Mouse (Mus musculus): Measurements from ENCODE around the gene Pakap.

Pakap gene

DNA sequence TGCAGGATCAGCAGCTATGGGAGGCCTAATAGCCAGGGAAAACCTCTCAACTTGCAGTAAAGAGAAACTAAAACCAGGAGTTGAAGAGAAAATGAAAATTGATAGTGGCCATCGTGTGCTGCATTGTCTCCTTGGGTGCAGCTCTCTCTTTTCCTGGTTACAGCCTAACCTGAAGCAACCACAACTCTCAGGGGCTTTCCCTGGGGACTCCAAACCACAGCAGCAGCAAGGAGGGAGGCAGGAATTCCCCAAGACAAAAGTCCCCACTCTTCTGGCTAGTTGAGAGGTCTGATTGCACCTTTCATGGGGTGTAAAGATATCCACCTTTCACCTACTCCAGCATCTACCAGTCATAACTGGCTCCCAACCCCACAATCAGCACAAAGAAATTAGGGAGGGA lies 157.6 kb downstream of the Pakap start:
- no peak for DNase-seq

DNA sequence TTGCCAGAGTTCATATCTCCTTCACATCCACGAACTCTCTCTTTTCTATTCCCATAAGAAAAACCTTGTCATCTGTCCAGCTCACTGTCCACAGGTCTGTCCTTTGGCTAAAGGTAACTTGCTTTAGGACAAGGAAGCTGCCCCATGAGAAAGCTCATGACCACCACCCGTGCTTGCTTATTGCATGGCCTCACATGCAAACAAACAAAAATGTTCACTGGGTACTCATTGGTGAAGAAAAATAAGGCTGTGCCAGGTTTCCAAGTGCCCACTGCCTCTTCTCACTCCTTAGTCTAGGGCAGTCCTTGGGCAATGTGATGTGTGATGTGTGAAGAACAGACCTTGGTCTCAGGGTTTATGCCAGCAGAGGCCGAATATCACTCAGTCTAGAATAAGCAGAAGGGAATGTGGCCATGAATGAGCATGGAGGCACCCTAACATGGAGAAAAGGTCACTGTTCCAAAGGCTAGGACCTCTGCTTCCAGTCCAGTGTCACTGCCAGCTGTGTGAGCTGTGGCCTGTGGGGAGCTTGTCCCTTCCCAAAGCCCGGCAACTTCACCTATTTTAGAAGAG lies 160.7 kb downstream of the Pakap start:
- no peak for DNase-seq

DNA sequence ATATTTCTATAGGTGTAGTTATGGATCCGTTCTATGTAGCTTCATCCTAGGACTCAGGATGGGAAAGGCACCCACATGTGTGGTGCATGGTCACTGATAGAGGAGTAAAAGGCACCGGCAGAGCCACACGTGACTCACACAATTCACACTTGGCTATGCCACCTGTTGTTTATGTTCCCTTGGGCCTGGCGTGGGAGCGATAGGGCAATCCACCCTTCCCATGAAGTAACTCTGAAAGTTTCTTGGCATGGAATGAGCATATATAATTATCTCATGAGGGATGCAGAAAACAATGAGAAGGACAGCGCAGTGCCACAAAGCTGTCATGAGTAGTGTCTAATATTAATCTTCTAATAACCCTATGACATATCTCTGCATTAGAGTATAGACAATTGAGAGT lies 162.1 kb downstream of the Pakap start:
- DNase-seq: no peak

DNA sequence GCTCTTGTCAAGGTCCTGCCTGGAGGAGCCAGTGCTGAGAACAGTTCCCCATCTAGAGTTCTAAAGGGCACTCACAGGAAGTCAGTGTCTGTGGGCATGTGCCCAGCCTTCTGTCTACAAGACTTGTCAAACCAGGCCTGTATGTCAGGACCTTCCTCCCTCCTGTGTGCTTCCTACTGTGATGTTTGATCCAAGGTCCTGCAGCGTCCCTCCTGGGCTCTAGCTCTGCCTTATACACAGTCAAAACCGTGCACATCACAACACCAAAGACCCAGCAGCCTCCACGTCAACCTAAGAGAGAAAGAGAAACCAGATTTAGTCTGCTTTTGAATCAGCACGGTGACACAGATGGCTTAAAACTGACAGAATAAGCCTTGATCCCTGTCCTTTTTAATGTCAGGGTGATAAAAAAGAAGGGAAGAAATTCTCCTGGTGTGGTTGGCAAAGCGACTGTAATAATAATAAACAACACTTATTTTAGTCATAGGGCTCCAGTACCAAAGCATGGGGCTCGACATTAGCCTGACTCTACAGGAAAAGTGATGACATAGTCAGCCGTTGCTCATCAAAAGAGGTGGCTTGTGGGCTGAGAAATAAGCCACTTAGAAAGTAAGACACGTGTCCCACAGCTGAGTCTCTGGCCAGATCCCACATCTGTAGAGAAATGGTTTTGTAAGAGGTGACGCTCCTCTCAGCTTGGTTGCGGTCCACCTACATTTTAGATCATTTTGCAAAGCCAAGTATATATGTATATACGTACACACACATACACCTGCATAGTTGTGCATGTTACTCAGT lies 163.0 kb downstream of the Pakap start:
- no peak for DNase-seq

DNA sequence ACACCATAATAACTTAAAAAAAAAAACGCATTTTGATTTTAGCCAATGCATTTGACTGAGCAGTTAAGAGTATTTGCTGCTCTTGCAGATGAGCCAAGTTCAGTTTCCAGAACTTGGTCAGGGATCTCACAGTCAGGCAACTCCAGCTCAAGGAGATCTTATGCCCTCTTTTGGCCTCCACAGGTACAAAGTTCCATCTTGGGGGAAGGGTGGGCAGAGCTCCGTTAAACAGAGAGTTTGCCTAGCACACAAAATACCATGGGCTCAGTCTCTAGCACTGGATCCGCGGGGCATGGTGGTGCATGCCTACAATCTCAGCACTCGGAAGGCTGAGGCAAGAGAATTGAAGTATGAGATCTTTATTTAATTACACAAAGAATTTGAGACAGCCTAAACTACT lies 164.4 kb downstream of the Pakap start:
- DNase-seq: no peak

DNA sequence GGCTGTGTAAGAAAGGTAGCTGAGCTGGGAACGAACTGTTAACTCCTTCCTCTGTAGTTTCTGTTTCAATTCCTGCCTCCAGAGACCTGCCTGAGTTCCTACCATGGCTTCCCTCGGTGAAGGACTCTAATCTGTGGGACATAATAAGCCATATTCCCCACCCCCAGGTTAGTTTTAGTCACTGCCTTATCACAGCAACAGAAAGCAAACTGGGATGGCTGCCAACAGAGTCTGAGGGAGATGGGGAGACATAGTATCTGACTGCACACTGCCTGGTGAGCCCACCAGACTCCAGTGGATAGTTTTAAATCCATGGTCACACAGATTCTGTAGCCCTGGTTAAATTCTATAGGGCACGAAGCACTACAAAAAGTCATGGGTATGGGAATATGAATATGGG lies 165.5 kb downstream of the Pakap start:
- DNase-seq: no peak

DNA sequence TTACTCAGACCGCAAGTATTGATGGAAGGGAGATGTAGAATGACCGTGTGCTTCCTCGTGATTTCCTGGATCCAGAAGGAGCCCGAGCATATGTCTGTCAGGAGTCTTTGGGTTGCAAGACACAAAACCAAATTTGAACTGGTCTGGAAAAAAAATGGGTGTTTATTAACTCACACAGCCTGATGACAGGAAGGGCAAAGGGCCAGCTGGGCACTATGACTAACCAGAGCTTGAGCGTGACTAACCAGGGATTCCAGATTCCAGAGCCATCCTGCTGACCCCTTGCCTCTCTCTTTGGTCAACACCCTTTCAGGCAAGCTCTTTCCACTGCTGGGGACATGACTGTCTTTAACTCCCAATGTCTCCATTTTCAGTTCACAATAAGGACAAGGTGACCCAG lies 167.4 kb downstream of the Pakap start:
- no peak for DNase-seq

DNA sequence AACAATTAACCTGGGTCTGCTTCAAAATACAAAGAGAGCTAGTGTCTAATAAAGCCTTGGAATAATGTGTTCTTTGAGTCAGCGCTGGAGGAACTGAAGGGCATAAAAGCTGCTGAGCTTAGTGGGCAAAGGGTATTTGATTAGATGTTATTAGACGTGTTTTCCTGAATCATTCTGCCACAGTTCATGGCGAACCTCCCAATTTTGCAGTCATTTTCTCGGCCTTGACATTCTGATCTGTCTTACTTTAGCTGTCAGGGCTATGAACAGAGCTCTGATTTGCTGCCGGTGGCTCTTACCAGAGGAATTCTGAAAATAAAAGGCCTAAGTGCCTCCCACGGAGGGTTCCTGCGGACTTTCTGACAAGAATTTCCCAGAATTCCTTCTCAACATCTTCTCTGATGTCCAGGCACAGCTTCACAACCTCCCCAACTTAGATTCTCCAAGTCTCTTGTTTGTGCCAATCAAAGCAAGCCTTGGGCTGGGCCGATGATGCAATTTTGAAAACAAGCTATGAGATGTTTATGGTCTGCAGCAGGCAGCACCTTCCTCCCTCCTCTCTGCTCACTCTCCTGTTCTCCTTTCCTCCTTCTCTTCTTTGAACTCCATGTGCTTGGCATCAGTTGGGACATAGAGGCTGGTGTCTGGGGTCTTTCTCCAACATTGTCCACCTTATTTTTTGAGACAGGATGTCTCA lies 171.0 kb downstream of the Pakap start:
- no peak for DNase-seq

DNA sequence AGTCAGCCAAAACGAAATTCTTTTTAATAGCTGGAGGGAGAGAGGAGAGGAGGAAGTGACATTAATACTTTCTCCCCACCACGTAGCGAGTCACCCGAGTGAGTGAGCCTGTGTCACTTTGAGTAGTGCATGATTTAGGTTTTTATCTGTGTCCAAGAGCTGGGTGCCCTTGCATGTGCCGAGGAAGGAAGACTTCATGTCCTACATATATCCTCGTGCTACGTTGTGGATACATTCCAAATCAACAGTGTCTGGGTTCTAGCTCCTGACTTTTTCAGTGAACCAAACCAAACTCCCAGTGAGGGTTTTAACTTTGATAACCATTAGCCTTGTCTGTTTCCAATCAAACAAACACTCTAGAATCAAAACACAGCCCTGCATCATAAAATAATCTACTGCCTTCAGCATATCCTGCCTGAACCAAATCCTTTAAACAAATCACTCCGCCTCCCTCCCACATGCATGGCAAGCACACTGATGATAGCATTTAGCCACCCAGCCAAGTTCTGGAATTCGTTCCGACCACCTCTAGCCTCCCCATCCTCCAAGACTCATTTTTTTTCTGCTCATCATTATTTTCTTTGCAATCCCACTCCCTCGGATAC lies 175.4 kb downstream of the Pakap start:
- no peak for DNase-seq

DNA sequence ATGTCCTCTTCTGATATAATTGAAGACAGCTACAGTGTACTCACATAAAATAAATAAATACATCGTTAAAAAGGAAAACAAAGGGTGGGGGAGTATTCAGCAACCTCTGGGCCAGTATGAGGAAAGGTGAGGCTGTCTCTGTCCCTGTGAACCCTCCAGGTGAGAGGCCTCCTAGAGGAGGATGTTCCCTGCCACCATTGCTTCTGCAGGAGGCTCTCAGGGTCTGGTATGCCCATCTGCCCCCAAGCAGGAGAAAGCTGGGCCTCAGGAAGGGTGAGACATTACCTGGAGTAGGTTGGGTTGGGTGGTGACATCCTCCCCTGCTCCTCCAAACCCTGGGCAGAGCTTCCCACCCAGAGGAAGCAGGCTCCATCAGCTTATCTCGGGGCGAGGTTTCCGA lies 182.7 kb downstream of the Pakap start:
- no peak for DNase-seq

DNA sequence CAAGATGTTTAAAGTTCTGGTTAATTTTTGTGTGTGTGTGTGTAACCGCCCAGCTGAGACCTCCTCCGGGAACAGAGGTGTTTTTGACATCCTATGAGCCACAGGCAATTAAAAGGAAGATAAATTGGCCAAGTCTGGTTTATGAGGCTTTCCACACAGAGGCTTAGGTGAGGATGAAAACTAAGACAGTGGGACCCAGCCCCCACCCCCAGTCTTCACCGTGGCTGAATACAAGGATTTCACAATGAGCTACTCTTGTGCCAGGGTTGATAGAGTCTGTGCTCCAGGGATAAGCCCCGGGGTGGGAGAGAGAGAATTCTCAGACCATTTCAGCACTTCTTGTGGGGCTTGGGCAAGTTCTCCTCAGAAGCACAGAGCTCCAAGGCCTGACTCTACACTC lies 183.1 kb downstream of the Pakap start:
- no peak for DNase-seq

DNA sequence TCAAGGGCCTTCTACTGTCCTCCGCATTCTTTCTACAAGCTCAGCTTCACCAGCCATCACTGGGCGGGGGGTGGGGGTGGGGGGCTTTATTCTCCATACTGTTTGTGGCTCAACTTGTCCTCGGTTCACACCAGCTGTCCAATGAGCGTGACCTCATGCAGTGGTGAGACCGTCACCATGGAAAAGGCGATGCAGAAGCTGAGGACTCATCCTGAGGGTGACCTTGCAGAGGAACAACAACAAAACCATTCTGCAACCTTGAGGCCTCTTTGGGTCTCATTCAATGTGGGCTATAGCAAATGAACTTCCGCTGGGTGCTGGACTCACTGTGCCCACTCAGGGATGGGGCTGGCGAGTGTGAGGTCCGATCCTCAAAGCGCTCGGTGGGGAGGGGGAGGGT lies 183.6 kb downstream of the Pakap start:
- no peak for DNase-seq

DNA sequence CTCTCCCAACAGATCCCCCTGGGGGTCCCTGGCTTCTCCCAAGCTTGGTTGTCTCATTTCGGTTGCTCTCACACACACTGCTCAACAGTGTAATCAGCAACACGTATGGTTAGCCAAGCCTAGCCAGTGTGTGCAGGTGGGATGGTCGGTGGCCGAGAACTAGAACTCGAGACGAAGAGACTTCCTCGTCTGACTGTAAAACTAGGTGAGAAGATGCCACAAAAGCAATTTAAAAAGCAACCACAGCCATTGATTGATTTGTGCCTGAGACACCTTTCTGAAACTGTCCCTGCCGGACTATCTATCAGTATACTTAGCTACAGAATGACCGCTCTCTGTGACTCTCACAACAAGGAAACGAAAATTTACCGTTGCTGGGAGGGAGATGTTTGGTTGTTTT lies 187.1 kb downstream of the Pakap start:
- DNase-seq: no peak

DNA sequence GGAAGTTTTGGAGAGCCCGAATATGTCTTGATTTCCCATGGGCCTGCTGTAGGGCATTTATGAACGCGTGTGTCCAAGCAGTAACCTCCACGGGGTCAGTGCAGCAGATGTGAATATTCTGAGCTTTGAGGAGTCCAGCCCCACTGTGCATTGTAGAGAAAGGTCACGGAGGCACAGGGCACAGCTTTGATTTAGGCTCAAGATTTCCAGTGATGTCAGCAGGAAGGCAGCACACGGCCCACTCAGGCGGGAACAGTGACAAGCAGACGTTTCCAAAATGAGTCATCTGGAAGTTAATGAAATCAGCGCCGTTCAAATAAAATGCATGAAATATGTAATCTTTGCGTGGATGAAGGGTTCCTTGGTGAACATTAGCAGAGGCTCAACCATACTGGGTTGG lies 190.0 kb downstream of the Pakap start:
- DNase-seq: no peak

DNA sequence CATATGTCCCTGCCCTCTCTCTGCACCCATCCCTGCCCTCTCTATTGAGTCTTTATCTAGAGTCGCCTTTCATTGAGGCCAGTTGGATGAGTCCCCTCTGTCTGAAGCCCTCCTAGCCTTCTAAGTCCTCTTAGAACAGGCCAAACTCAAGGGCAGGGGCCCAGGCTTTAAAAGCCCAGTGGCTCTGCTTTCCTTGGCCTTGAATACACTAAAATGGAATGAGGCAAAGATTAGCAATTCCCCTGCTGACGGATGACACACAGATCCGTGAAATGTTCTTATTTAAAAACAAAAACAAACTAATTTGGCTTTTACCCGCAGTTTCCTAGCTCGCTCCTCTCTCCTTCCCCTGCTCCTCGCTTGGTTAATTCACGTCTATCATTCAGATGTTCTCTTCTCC lies 194.4 kb downstream of the Pakap start:
- no peak for DNase-seq

DNA sequence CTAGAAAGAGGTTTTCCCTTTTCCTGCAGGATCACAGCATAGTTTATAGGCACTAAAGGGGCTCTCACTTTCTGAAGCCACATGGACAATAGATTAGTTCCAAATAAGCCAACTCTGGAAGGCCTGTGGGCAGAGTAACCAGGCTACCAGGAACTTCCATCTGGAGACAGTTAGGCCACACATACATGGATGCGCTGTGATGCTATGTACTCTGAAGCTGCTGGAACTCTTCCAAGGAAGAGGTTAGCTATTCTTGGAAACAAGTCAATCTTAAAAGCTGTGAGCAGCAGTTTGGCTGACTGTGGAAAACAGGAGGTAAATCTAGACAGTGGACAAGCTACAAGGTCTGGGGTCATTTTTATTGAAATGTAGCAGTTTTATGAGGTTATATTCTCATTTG lies 196.4 kb downstream of the Pakap start:
- DNase-seq: no peak

DNA sequence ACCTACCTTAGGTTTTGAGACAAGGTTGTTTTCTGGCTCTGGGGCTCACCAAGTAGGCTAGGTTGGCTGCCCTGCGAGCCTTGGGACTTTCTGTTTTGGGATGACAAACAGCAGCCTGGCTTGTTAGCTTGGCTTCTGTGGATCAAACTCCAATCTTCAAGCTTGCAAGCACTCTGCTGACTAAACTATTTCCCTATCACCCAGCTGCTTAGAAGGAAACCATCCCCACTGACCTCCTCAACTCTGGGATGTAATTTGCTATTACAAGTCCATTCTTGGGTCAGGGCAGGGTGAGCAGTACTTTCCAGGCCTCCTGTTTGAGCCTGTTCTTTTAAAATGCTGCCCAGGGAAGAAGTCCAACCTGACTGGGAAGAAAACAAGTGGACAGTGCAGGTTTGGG lies 196.9 kb downstream of the Pakap start:
- no peak for DNase-seq

DNA sequence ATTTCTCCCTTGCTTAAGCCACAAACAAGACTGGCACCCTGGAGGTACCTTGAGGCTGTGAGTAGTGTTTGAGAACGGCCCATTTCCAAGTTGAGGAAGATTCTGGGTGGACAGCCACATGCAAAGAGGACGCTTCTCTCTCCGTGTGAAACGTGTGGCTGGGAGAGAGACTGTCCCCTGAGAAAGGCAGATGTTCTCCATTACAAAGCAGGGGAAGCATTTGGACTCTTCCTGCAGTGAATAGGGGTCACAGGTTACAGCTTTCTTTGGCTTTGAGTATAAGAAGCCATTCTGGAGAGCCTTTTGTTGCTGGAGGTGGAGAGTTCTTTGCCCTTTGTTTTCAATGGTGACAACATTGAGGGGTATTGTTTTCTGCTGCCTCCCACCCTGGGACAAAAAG lies 197.8 kb downstream of the Pakap start:
- DNase-seq: no peak

DNA sequence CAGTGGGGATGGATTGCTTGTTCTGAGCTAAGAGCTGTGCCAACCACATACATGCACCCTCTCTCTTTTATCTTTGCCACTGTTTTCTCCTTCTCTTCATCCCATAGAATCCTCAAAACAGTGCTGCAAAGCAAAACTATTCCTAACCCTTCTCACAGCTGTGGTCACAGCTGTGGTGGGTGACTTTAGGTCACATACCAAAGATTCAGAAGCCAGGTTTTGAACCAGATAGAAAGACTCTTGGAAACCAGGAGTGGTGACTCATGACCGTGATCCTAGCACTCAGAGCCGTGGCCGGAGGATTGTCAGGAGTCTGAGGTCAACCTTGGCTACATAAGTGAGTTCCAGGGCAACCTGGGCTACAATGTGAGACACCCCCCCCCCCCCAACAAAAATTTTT lies 201.0 kb downstream of the Pakap start:
- no peak for DNase-seq

DNA sequence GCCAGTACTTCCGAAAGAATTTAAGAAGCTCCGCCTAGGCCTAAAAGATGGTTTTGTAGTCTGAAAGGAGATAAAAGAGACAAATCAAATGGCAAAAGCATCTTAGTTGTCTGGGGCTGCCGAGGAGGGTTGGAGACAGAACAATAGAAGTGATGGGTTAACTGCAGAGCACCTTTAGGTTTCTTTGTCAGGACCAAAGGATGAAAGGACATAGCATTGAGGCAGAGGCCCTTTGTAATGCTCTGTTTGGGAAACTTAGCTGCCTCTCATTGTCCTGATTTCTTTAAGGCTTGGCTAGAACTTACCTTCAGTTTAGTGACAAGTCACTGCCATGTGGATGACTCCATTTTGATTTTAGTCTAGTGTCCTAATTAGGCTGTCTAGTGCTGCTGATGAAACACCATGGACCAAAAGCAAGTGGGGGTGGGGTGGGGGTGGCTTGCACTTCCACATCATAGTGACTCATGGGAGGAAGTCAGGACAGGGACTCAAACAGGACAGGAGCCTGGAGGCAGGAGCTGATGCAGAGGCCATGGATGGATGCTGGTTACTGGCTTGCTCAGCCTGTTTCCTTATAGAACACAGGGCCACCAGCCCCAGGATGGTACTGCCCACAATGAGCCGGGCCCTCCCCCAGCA lies 202.3 kb downstream of the Pakap start:
- DNase-seq: no peak

DNA sequence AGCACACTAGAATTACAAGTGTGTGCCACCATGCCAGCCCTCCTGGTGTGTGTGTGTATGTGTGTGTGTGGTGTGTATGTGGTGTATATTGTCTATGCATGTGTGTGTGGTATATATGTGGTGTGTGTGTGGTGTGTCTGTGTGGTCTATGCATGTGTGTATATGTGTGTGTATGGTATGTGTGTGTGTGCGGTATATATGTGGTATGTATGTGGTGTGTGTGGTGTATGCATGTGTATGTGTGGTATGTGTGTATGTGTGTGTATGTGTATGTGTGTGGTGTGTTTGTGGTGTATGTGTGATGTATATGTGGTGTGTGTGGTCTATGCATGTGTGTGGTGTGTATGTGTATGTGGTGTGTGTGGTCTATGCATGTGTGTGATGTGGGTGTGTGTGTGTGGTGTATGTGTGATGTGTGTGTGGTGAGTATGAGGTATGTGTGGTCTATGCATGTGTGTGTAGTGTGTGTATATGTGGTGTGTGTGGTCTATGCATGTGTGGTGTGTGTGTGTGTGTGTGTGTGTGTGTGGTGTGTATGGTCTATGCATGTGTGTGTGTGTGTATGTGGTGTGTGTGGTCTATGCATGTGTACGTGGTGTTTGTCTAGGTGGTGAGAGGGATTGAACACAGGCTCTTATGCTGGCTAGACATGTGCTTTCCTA lies 203.7 kb downstream of the Pakap start:
- DNase-seq: no peak

DNA sequence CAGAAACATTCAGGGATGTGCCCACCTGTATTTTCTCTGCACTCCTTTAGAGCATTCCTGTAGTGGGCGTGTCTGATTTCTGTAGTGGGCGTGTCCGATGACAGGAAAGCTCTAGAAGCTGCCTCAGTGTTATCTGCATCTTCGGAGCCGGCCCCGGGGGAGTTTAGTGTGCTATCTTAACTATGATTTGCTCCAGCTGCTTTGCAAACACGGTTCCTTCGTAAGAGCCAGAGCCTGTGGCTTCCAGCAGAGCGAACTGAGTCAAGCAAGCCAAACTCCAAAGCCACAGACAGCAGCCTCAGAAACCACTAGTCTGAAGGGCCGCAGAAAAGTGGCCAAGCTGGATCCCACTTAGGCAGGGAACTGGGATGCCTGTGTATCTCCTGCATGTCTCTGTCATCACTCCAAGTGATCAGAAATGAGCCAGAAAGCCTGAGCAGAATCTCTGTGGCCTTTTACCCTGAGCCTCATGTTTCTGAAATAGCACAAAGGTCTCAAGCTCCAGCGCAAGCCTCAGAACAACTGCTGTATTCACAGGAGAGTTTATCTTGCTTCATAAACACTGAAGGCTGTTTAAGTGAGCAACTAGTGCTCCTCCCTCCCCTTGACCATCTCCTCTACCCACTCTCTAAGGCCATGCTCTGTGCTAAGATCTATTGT lies 205.0 kb downstream of the Pakap start:
- no peak for DNase-seq
